Mouse (Mus musculus) MEL (cell line): ENCODE measurements around the gene Radil. TPM values are rescaled to one million over a fixed set of nuclear protein-coding genes. Genes with fewer than 3 reads are reported as not detected.

Experiments used
- DNase-seq: peaks from one replicate; pipeline ENCODE4 v3.0.0; 2011; ENCODE audit warnings: low read depth, low spot score
- H3K27ac ChIP-seq: 2 replicates; pipeline ENCODE4 v1.5.1; 2012; ENCODE audit warnings: low read depth, mild to moderate bottlenecking, control low read depth, low read length, moderate library complexity; ENCODE audit not compliant: control insufficient read depth
- H3K27me3 ChIP-seq, 2 experiments: fragments of 150-350 bp in 1 of 2; sonication (generic) in 1 of 2; 2 replicates each; pipeline ENCODE4 v1.6.1; 2012; ENCODE audit warnings: low read length in 2 of 2, mild to moderate bottlenecking in 2 of 2, improper control_type of control experiment in 1 of 2, moderate library complexity in 1 of 2; ENCODE audit not compliant: insufficient read depth in 2 of 2, control insufficient read depth in 1 of 2
- H3K36me3 ChIP-seq, 2 experiments: 2 replicates each; pipeline ENCODE4 v1.6.1; 2012 to 2014; ENCODE audit warnings: low read length in 2 of 2, improper control_type of control experiment in 1 of 2, inconsistent platforms in 1 of 2, mild to moderate bottlenecking in 1 of 2; ENCODE audit not compliant: insufficient read depth in 2 of 2, control insufficient read depth in 1 of 2
- H3K4me1 ChIP-seq, 2 experiments: fragments of 150-350 bp in 1 of 2; sonication (generic) in 1 of 2; 2 replicates each; pipeline ENCODE4 v1.6.1; 2012; ENCODE audit warnings: low read length in 2 of 2, improper control_type of control experiment in 1 of 2, mild to moderate bottlenecking in 1 of 2; ENCODE audit not compliant: insufficient read depth in 2 of 2, control insufficient read depth in 1 of 2
- H3K4me3 ChIP-seq, 2 experiments: fragments of 150-350 bp in 1 of 2; sonication (generic) in 1 of 2; 2 replicates each; pipeline ENCODE4 v1.5.1; 2012; ENCODE audit warnings: low read depth in 2 of 2, low read length in 2 of 2, mild to moderate bottlenecking in 2 of 2, moderate library complexity in 2 of 2, control low read depth in 1 of 2, improper control_type of control experiment in 1 of 2; ENCODE audit not compliant: control insufficient read depth in 1 of 2, insufficient read depth in 1 of 2
- H3K79me2 ChIP-seq: 2 replicates; pipeline ENCODE4 v1.6.1; 2012; ENCODE audit warnings: mild to moderate bottlenecking, low read length, moderate library complexity; ENCODE audit not compliant: control insufficient read depth, poor library complexity, insufficient read depth
- H3K9ac ChIP-seq: 2 replicates; pipeline ENCODE4 v1.6.1; 2012; ENCODE audit warnings: low read depth, mild to moderate bottlenecking, control low read depth, low read length, moderate library complexity; ENCODE audit not compliant: control insufficient read depth, poor library complexity, severe bottlenecking
- H3K9me3 ChIP-seq: fragments of 150-350 bp; sonication (generic); replicated peaks from 2 replicates; pipeline ENCODE4 v1.6.1; 2012; ENCODE audit warnings: mild to moderate bottlenecking, low read length, improper control_type of control experiment, moderate library complexity; ENCODE audit not compliant: insufficient read depth
- CHD2 ChIP-seq: IDR thresholded peaks from 2 replicates; pipeline ENCODE4 v1.6.1; 2011; ENCODE audit warnings: low read length, improper control_type of control experiment
- CTCF ChIP-seq, 3 experiments: IDR thresholded peaks in 2 of 3; conservative IDR thresholded peaks in 1 of 3; 2 replicates each; pipeline ENCODE4 v1.5.1; 2011 to 2012; ENCODE audit warnings: low read length in 3 of 3, low read depth in 2 of 3, mild to moderate bottlenecking in 2 of 3, improper control_type of control experiment in 1 of 3, inconsistent platforms in 1 of 3, mixed read lengths in 1 of 3, moderate library complexity in 1 of 3; ENCODE audit not compliant: control insufficient read depth in 1 of 3, insufficient read depth in 1 of 3, poor library complexity in 1 of 3, severe bottlenecking in 1 of 3
- EP300 ChIP-seq, 2 experiments: IDR thresholded peaks; 2 replicates each; pipeline ENCODE4 v1.6.1; 2011; ENCODE audit warnings: improper control_type of control experiment in 2 of 2, low read length in 2 of 2, low read depth in 1 of 2, mild to moderate bottlenecking in 1 of 2
- ETS1 ChIP-seq: IDR thresholded peaks from 2 replicates; pipeline ENCODE4 v1.6.1; 2012; ENCODE audit warnings: low read depth, mild to moderate bottlenecking, inconsistent platforms, low read length, improper control_type of control experiment, moderate library complexity
- GABPA ChIP-seq: IDR thresholded peaks from 2 replicates; pipeline ENCODE4 v1.6.1; 2012; ENCODE audit warnings: low read depth, mild to moderate bottlenecking, inconsistent platforms, low read length, improper control_type of control experiment, moderate library complexity
- MEF2A ChIP-seq: IDR thresholded peaks from 2 replicates; pipeline ENCODE4 v1.6.1; 2014; ENCODE audit warnings: low read depth, mild to moderate bottlenecking, inconsistent platforms, low read length, improper control_type of control experiment; ENCODE audit not compliant: poor library complexity, insufficient replicate concordance, severe bottlenecking; ENCODE audit errors: extremely low read depth
- MYC ChIP-seq: IDR thresholded peaks from 2 replicates; pipeline ENCODE4 v1.6.1; 2011; ENCODE audit warnings: low read depth, mild to moderate bottlenecking, low read length, improper control_type of control experiment, moderate library complexity
- NRF1 ChIP-seq: IDR thresholded peaks from 2 replicates; pipeline ENCODE4 v1.6.1; 2014; ENCODE audit warnings: low read depth, mild to moderate bottlenecking, inconsistent platforms, low read length, improper control_type of control experiment, moderate library complexity; ENCODE audit not compliant: poor library complexity, insufficient read depth, severe bottlenecking
- POLR2A ChIP-seq, 2 experiments: IDR thresholded peaks; 2 replicates each; pipeline ENCODE4 v1.6.1; 2011 to 2012; ENCODE audit warnings: low read length in 2 of 2, mild to moderate bottlenecking in 2 of 2, control low read depth in 1 of 2, improper control_type of control experiment in 1 of 2, low read depth in 1 of 2, moderate library complexity in 1 of 2; ENCODE audit not compliant: control insufficient read depth in 1 of 2, insufficient read depth in 1 of 2, poor library complexity in 1 of 2
- POLR2AphosphoS2 ChIP-seq: IDR thresholded peaks from 2 replicates; pipeline ENCODE4 v1.6.1; 2011; ENCODE audit warnings: low read length, improper control_type of control experiment
- POLR2AphosphoS5 ChIP-seq: IDR thresholded peaks from 2 replicates; pipeline ENCODE4 v1.6.1; 2012; ENCODE audit warnings: low read depth, borderline replicate concordance, mild to moderate bottlenecking, inconsistent platforms, low read length, moderate library complexity, mixed read lengths
- RAD21 ChIP-seq: IDR thresholded peaks from 2 replicates; pipeline ENCODE4 v1.6.1; 2011; ENCODE audit warnings: mild to moderate bottlenecking, low read depth, low read length, improper control_type of control experiment
- RCOR1 ChIP-seq: IDR thresholded peaks from 2 replicates; pipeline ENCODE4 v1.6.1; 2012; ENCODE audit warnings: low read depth, mild to moderate bottlenecking, inconsistent platforms, low read length, improper control_type of control experiment
- SIN3A ChIP-seq: IDR thresholded peaks from 2 replicates; pipeline ENCODE4 v1.6.1; 2012; ENCODE audit warnings: low read length, improper control_type of control experiment, inconsistent platforms
- TAL1 ChIP-seq: IDR thresholded peaks from 2 replicates; pipeline ENCODE4 v1.6.1; 2012; ENCODE audit warnings: mild to moderate bottlenecking, inconsistent platforms, low read length, moderate library complexity, mixed read lengths
- USF1 ChIP-seq: IDR thresholded peaks from 2 replicates; pipeline ENCODE4 v1.6.1; 2014; ENCODE audit warnings: low read depth, mild to moderate bottlenecking, inconsistent platforms, low read length, improper control_type of control experiment, moderate library complexity
- ZC3H11A ChIP-seq: IDR thresholded peaks from 2 replicates; pipeline ENCODE4 v1.6.1; 2012; ENCODE audit warnings: low read depth, mild to moderate bottlenecking, inconsistent platforms, low read length, improper control_type of control experiment
- ZKSCAN1 ChIP-seq: IDR thresholded peaks from 2 replicates; pipeline ENCODE4 v1.6.1; 2012; ENCODE audit warnings: low read depth, mild to moderate bottlenecking, inconsistent platforms, low read length, improper control_type of control experiment, moderate library complexity
- ZMIZ1 ChIP-seq: IDR thresholded peaks from 2 replicates; pipeline ENCODE4 v1.6.1; 2012; ENCODE audit warnings: low read depth, mild to moderate bottlenecking, inconsistent platforms, low read length, improper control_type of control experiment, moderate library complexity
- ZNF384 ChIP-seq: IDR thresholded peaks from 2 replicates; pipeline ENCODE4 v1.6.1; 2012; ENCODE audit warnings: low read depth, mild to moderate bottlenecking, inconsistent platforms, low read length, improper control_type of control experiment
- polyA plus RNA-seq, 2 experiments: library from polyadenylated mRNA; stranded (reverse) in 1 of 2; unstranded in 1 of 2; fragments of >175 nt in 1 of 2; fragments of >200 nt in 1 of 2; gene quantifications; 2 replicates each; pipeline versions ENCODE4 v1.2.1 to v1.2.4; 2012; ENCODE audit warnings: low replicate concordance in 2 of 2, low read depth in 1 of 2; ENCODE audit not compliant: insufficient read length in 2 of 2, insufficient read depth in 1 of 2, missing spikeins in 1 of 2
- total RNA-seq: library from RNA; depleted of rRNA; stranded (reverse); fragments of 300-350 nt; gene quantifications from 2 replicates; pipeline ENCODE4 v1.2.3, GENCODE M21; 2012

The Radil gene
- total and polyA plus RNA-seq, 3 experiments: 0.07 to 0.27 TPM; not detected in 1

GRCm38 (mm10) chr5:142462641-142462948 is 88.3 kb downstream of the Radil start:
- no peak overlapping the region for H3K27ac ChIP-seq
- TF ChIP-seq MEF2A: no peak
- TF ChIP-seq ZMIZ1: no peak
- no peak for TF ChIP-seq TAL1
- TF ChIP-seq ETS1: no peak
- no peak for TF ChIP-seq MYC
- no peak for TF ChIP-seq POLR2A (IDR thresholded peaks at IDR 0.05; ENCODE audit: control insufficient read depth in 1 of 2, insufficient read depth in 1 of 2, low read depth in 1 of 2, low read length in 2 of 2, poor library complexity in 1 of 2)
- no peak for TF ChIP-seq POLR2AphosphoS5
- TF ChIP-seq EP300 (IDR thresholded peaks at IDR 0.05; ENCODE audit: low read depth in 1 of 2, low read length in 2 of 2): no peak
- no peak for TF ChIP-seq USF1
- TF ChIP-seq, all 39 proteins: peak for 0
- Histone ChIP-seq H3K36me3 (0 out of 4 replicates have a peak, but pooled peaks cover 0 to 2% of the 10 kb centered on the region in 2 experiments), H3K9ac (no peak overlapping the region), H3K4me1 (peaks cover 0 to 8% of the 10 kb centered on the region in 2 experiments; a peak in 2 of 4 replicates), H3K27me3 (no peaks in the 10 kb centered on the region), H3K79me2 (peaks cover 2% of the 10 kb centered on the region; the same call in 1 of the 2 replicates), H3K4me3 (no peak overlapping the region), H3K9me3 (no peaks in the 10 kb centered on the region)
- DNase-seq: no peak

- DNase-seq: no peak
- Histone ChIP-seq H3K4me1 (peaks cover 0 to 8% of the 10 kb centered on the region in 2 experiments; a peak in 2 of 4 replicates), H3K27me3 (no peaks in the 10 kb centered on the region), H3K4me3 (no peak overlapping the region)
- TF ChIP-seq ETS1: no peak
- TF ChIP-seq, all 39 proteins: peak for 0
- Histone ChIP-seq H3K9me3 (no peaks in the 10 kb centered on the region), H3K27ac (no peak overlapping the region), H3K36me3 (0 out of 4 replicates have a peak, but pooled peaks cover 0 to 2% of the 10 kb centered on the region in 2 experiments), H3K9ac (no peak overlapping the region), H3K79me2 (peaks cover 2% of the 10 kb centered on the region; the same call in 1 of the 2 replicates)
Observed at GRCm38 (mm10) chr5:142461942-142462640, 88.8 kb downstream of the Radil start.

DNA sequence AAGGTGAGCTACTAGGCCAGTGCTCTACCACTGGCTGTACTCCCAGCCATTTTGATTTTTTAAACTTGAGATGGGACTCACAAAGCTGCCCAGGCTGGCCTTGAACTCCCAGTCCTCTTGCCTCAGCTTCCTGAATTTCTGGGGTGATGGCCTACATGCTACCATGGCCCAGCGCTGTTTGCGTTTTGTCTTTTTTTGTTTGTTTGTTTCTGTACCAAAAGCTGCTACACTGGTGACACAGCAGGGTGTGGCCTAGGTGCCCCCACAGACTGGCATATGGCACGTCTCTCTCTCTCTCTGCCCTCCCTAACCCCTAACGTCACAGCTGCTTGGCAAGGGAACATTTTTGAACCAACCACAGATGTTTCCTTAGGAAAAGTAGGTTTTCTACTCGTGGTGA is 91.1 kb downstream of the Radil start:
- no peaks in the 10 kb centered on the region for H3K9me3 ChIP-seq
- no peak overlapping the region for H3K27ac ChIP-seq
- DNase-seq: no peak
- TF ChIP-seq POLR2AphosphoS2 (no peak), EP300 (IDR thresholded peaks at IDR 0.05; ENCODE audit: low read depth in 1 of 2, low read length in 2 of 2) (no peak), ZKSCAN1 (no peak), ZNF384 (no peak), ZMIZ1 (no peak), ZC3H11A (no peak), POLR2A (IDR thresholded peaks at IDR 0.05; ENCODE audit: control insufficient read depth in 1 of 2, insufficient read depth in 1 of 2, low read depth in 1 of 2, low read length in 2 of 2, poor library complexity in 1 of 2) (no peak), CHD2 (no peak), GABPA (no peak), NRF1 (no peak), CTCF (IDR thresholded peaks at IDR 0.05 in 2 of 3, conservative IDR thresholded peaks at IDR 0.05 in 1 of 3; ENCODE audit: control insufficient read depth in 1 of 3, insufficient read depth in 1 of 3, low read depth in 2 of 3, low read length in 3 of 3, poor library complexity in 1 of 3, severe bottlenecking in 1 of 3) (no peak), RCOR1 (no peak), SIN3A (no peak), MYC (no peak), RAD21 (no peak)
- H3K79me2 ChIP-seq: peaks cover 2% of the 10 kb centered on the region; the same call in 1 of the 2 replicates
- peaks cover 0 to 1% of the 10 kb centered on the region in 2 experiments; a peak in 2 of 4 replicates for H3K4me1 ChIP-seq
- H3K27me3 ChIP-seq: no peaks in the 10 kb centered on the region
- H3K36me3 ChIP-seq: 0 out of 4 replicates have a peak, but pooled peaks cover 0 to 2% of the 10 kb centered on the region in 2 experiments
- no peak overlapping the region for H3K9ac ChIP-seq
- no peak overlapping the region for H3K4me3 ChIP-seq
